Mouse (Mus musculus) kidney, adult 2 months (tissue): ENCODE measurements at regions not wholly inside any gene's neighbourhood (a gene's known extent, or its start where the extent isn't known, plus 50 kb on each side); places are given as distances from the start of the nearest gene placed in this dataset.

Experiments
- CTCF ChIP-seq: fragments of 200-500 bp; conservative IDR thresholded peaks from 2 replicates; pipeline ENCODE4 v1.5.1; 2011; ENCODE audit warnings: low read depth, mild to moderate bottlenecking, control low read depth, low read length, moderate library complexity, mixed read lengths; ENCODE audit not compliant: insufficient read depth, insufficient read length
- POLR2A ChIP-seq: fragments of 200-500 bp; IDR thresholded peaks from one replicate; pipeline ENCODE4 v1.6.1; 2011; ENCODE audit warnings: low read depth, low read length, control low read depth

DNA sequence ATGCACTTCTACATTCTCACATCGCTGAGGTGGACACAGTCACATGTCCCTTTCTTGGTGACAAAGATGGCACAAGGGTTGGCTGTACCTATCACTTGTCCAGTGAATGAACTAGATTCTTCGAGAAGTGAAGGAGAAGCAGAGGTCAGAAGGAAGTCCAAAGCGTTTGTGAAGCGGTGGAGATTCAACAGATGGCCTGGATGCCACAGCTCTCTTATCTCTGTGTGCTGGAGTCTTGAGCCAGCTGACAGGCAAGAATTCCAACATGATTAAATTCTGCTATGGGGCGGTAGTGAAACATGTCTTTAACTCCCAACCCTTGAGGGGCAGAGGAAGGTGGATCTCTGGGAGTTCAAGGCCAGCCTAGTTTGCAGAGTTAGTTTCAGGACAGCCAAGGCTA lies 55.5 kb upstream of the Actr3 start:
- TF ChIP-seq CTCF (no peak), POLR2A (no peak)
